Mouse (Mus musculus): ENCODE data around the gene Birc6. TPM values are rescaled to one million over a fixed set of nuclear protein-coding genes. Genes with fewer than 3 reads are reported as not detected.

The Birc6 gene
- 100 to 1,000 TPM; 113 to 132 (median 117) TPM for total RNA-seq (2022)

GRCm38 (mm10) chr17:74527729-74528607 is at the start of gene Birc6:
TSS of gene Birc6 (plus strand) at chr17:74528295.
- DNase-seq (ENCODE audit: low spot score in 2 of 2): peak; percentile 100

GRCm38 (mm10) chr17:74480361-74481069 is 47.6 kb upstream of the Birc6 start:
- DNase-seq (ENCODE audit: low spot score in 2 of 2): no peak

GRCm38 (mm10) chr17:74489024-74489900 is 38.8 kb upstream of the Birc6 start, which contains the start of gene Yipf4:
TSS of gene Yipf4 (plus strand) at chr17:74489493.
- peak; percentile 95 to 99 for DNase-seq (ENCODE audit: low spot score in 2 of 2)

- no peak for DNase-seq (ENCODE audit: low spot score in 2 of 2)
Observed at GRCm38 (mm10) chr17:74489901-74490220, 38.2 kb upstream of the Birc6 start.

GRCm38 (mm10) chr17:74491565-74491964 is 36.5 kb upstream of the Birc6 start:
- no peak for DNase-seq (ENCODE audit: low spot score in 2 of 2)

GRCm38 (mm10) chr17:74500204-74500603 is 27.9 kb upstream of the Birc6 start:
- no peak for DNase-seq (ENCODE audit: low spot score in 2 of 2)

- no peak for DNase-seq (ENCODE audit: low spot score in 2 of 2)
Observed at GRCm38 (mm10) chr17:74501085-74501484, 27.0 kb upstream of the Birc6 start.

GRCm38 (mm10) chr17:74507934-74508333 is 20.2 kb upstream of the Birc6 start:
- peak; percentile 15 to 19 for DNase-seq (ENCODE audit: low spot score in 2 of 2)

GRCm38 (mm10) chr17:74508600-74508999 is 19.5 kb upstream of the Birc6 start:
- DNase-seq (ENCODE audit: low spot score in 2 of 2): no peak

GRCm38 (mm10) chr17:74512308-74512707 is 15.8 kb upstream of the Birc6 start:
- DNase-seq (ENCODE audit: low spot score in 2 of 2): no peak

- DNase-seq (ENCODE audit: low spot score in 2 of 2): no peak
Observed at GRCm38 (mm10) chr17:74522797-74523723, 5.0 kb upstream of the Birc6 start.

- no peak for DNase-seq (ENCODE audit: low spot score in 2 of 2)
Observed at GRCm38 (mm10) chr17:74526117-74526516, 2.0 kb upstream of the Birc6 start.

- no peak for DNase-seq (ENCODE audit: low spot score in 2 of 2)
Observed at GRCm38 (mm10) chr17:74526806-74527653, 1.1 kb upstream of the Birc6 start.

- peak in 1 of 2 experiments; percentile 21 for DNase-seq (ENCODE audit: low spot score in 2 of 2)
Observed at GRCm38 (mm10) chr17:74528648-74529532, 795 bp downstream of the Birc6 start.

- no peak for DNase-seq (ENCODE audit: low spot score in 2 of 2)
Observed at GRCm38 (mm10) chr17:74529533-74529824, 1.4 kb downstream of the Birc6 start.

- DNase-seq (ENCODE audit: low spot score in 2 of 2): no peak
Observed at GRCm38 (mm10) chr17:74534971-74535370, 6.9 kb downstream of the Birc6 start.

- no peak for DNase-seq (ENCODE audit: low spot score in 2 of 2)
Observed at GRCm38 (mm10) chr17:74537526-74537925, 9.4 kb downstream of the Birc6 start.

- no peak for DNase-seq (ENCODE audit: low spot score in 2 of 2)
Observed at GRCm38 (mm10) chr17:74543615-74544014, 15.5 kb downstream of the Birc6 start.

- DNase-seq (ENCODE audit: low spot score in 2 of 2): no peak
Observed at GRCm38 (mm10) chr17:74554118-74554517, 26.0 kb downstream of the Birc6 start.

All from layer of hippocampus, adult 8-10 months (tissue).